In genomic region chr2:128704474-128704873, GRCm38 (mm10) we compare ENCODE assay signal across 12 mouse cellular contexts. TPM values are rescaled to one million over a fixed set of nuclear protein-coding genes. Genes with fewer than 3 reads are reported as not detected.
DNase-seq lines count a peak whose midpoint lies in the region; ATAC-seq and TF ChIP-seq lines count a peak whose summit lies in the region.
"Had no signal": no experiment of that assay in that cellular context is flagged by ENCODE, and none has a peak within 500 bp of the region (broad histone marks: within the 10 kb centered on the region; RNA-seq: fewer than 3 reads in every experiment).

No protein-coding gene starts in this region.

- H3K9me3 ChIP-seq in liver, postnatal 0 days (ENCODE audit: low read length): no peaks in the 10 kb centered on the region
- no peaks in the 10 kb centered on the region for H3K9me3 ChIP-seq in liver, embryonic 11.5 days (ENCODE audit: control insufficient read depth, low read length)
- H3K9me3 ChIP-seq in kidney, postnatal 0 days (replicated peaks; ENCODE audit: low read length): no peaks in the 10 kb centered on the region
- H3K9me3 ChIP-seq in midbrain, embryonic 13.5 days: no peaks in the 10 kb centered on the region
- H3K9me3 ChIP-seq: embryonic facial prominence, embryonic 13.5 days; heart, embryonic 13.5 days had no signal

- H3K4me2 ChIP-seq in liver, postnatal 0 days (ENCODE audit: low read depth, low read length): no peak overlapping the region
- H3K4me2 ChIP-seq in liver, embryonic 11.5 days: no peak overlapping the region
- H3K4me2 ChIP-seq in kidney, postnatal 0 days (ENCODE audit: low read length): no peak overlapping the region
- no peak overlapping the region for H3K4me2 ChIP-seq in midbrain, embryonic 13.5 days (replicated peaks)
- H3K4me2 ChIP-seq: embryonic facial prominence, embryonic 13.5 days; heart, embryonic 13.5 days had no signal

- peak overlapping the region; percentile 54 for H3K4me3 ChIP-seq in gastrocnemius, adult 2 months
- no peak overlapping the region for H3K4me3 ChIP-seq in liver, postnatal 0 days (ENCODE audit: low read depth, low read length)
- H3K4me3 ChIP-seq in liver, embryonic 11.5 days (ENCODE audit: low read depth, low read length): no peak overlapping the region
- no peak overlapping the region for H3K4me3 ChIP-seq in kidney, postnatal 0 days (replicated peaks; ENCODE audit: low read depth, low read length)
- H3K4me3 ChIP-seq in midbrain, embryonic 13.5 days (replicated peaks): no peak overlapping the region
- H3K4me3 ChIP-seq: embryonic facial prominence, embryonic 13.5 days; heart, embryonic 13.5 days had no signal

- H3K36me3 ChIP-seq in liver, postnatal 0 days (replicated peaks; ENCODE audit: insufficient read depth, low read length): no peaks in the 10 kb centered on the region
- no peaks in the 10 kb centered on the region for H3K36me3 ChIP-seq in liver, embryonic 11.5 days (ENCODE audit: control insufficient read depth, insufficient read depth, low read length)
- H3K36me3 ChIP-seq in kidney, postnatal 0 days (ENCODE audit: insufficient read depth, low read length): no peaks in the 10 kb centered on the region
- H3K36me3 ChIP-seq in midbrain, embryonic 13.5 days: no peaks in the 10 kb centered on the region
- H3K36me3 ChIP-seq: heart, embryonic 13.5 days had no signal

- no peak for DNase-seq in gastrocnemius, adult 2 months
- no peak for DNase-seq in gastrocnemius, postnatal 36 days
- no peak for DNase-seq in liver, postnatal 0 days
- DNase-seq in liver, embryonic 11.5 days (ENCODE audit: low spot score): no peak
- DNase-seq in kidney, postnatal 0 days (ENCODE audit: low spot score): peak; percentile 37
- DNase-seq in thymus, postnatal 25 days: no peak
- DNase-seq in left cerebral cortex, adult 18-20 months (ENCODE audit: low spot score in 2 of 2): no peak
- DNase-seq: cerebellum, adult 9-11 months had no signal

- TF ChIP-seq EP300 in liver, postnatal 0 days (IDR thresholded peaks at IDR 0.05; ENCODE audit: low read depth): 0 out of 2 replicates have a peak, but pooled peaks have one; percentile 27

- peak overlapping the region; percentile 68 for H3K27ac ChIP-seq in gastrocnemius, adult 2 months
- H3K27ac ChIP-seq in liver, postnatal 0 days (ENCODE audit: low read depth): no peak overlapping the region
- H3K27ac ChIP-seq in liver, embryonic 11.5 days (ENCODE audit: low read depth, low read length): no peak overlapping the region
- H3K27ac ChIP-seq in kidney, postnatal 0 days: no peak overlapping the region
- no peak overlapping the region for H3K27ac ChIP-seq in midbrain, embryonic 13.5 days
- H3K27ac ChIP-seq: embryonic facial prominence, embryonic 13.5 days; heart, embryonic 13.5 days had no signal

- 0 out of 2 replicates have a peak, but pooled peaks cover 5% of the 10 kb centered on the region for H3K4me1 ChIP-seq in liver, postnatal 0 days (ENCODE audit: insufficient read depth)
- no peaks in the 10 kb centered on the region for H3K4me1 ChIP-seq in liver, embryonic 11.5 days (replicated peaks; ENCODE audit: control insufficient read depth, insufficient read depth, low read length)
- peaks cover 5% of the 10 kb centered on the region; the same call in 1 of the 2 replicates for H3K4me1 ChIP-seq in kidney, postnatal 0 days (replicated peaks; ENCODE audit: insufficient read depth, low read length)
- peaks cover 2% of the 10 kb centered on the region for H3K4me1 ChIP-seq in midbrain, embryonic 13.5 days (replicated peaks)

- intact Hi-C loops in gastrocnemius, adult 2 months (cut with DNase I): no loop called here
- intact Hi-C loops in gastrocnemius, postnatal 36 days (cut with DNase I): no loop called here

- H3K9ac ChIP-seq in liver, postnatal 0 days (replicated peaks): no peak overlapping the region
- H3K9ac ChIP-seq in liver, embryonic 11.5 days (ENCODE audit: low read depth, low read length): no peak overlapping the region
- H3K9ac ChIP-seq in kidney, postnatal 0 days (ENCODE audit: low read depth, low read length): no peak overlapping the region
- H3K9ac ChIP-seq in midbrain, embryonic 13.5 days (replicated peaks): no peak overlapping the region
- H3K9ac ChIP-seq: embryonic facial prominence, embryonic 13.5 days; heart, embryonic 13.5 days had no signal

- WGBS in liver, postnatal 0 days (ENCODE audit: insufficient replicate concordance): 68% methylated on average over 3 of the region's 3 CpGs
- WGBS in liver, embryonic 11.5 days: 93% methylated on average over 3 of the region's 3 CpGs
- 77% methylated on average over 3 of the region's 3 CpGs for WGBS in kidney, postnatal 0 days
- WGBS in midbrain, embryonic 13.5 days: 91% methylated on average over 3 of the region's 3 CpGs

- TF ChIP-seq CTCF in gastrocnemius, adult 2 months (IDR thresholded peaks at IDR 0.05): peak; percentile 13; the same call in 1 of the 2 replicates
- no peak for TF ChIP-seq CTCF in liver, postnatal 0 days (IDR thresholded peaks at IDR 0.05; ENCODE audit: low read depth)
- TF ChIP-seq CTCF in kidney, postnatal 0 days (IDR thresholded peaks at IDR 0.05; ENCODE audit: low read depth): no peak

- ATAC-seq in liver, postnatal 0 days: peak; percentile 27; the same call in 1 of the 2 replicates
- no peak for ATAC-seq in liver, embryonic 11.5 days (replicated peaks; ENCODE audit: low FRiP score)
- no peak for ATAC-seq in kidney, postnatal 0 days (replicated peaks; ENCODE audit: low FRiP score, low read depth)
- no peak for ATAC-seq in midbrain, embryonic 13.5 days
- ATAC-seq: intestine, postnatal 0 days had no signal

- no peaks in the 10 kb centered on the region; the same call in 1 of the 2 replicates for H3K27me3 ChIP-seq in liver, postnatal 0 days (ENCODE audit: insufficient read depth, low read length)
- peaks cover 5% of the 10 kb centered on the region for H3K27me3 ChIP-seq in liver, embryonic 11.5 days (replicated peaks; ENCODE audit: control insufficient read depth, insufficient read depth, low read length)
- no peaks in the 10 kb centered on the region for H3K27me3 ChIP-seq in kidney, postnatal 0 days (ENCODE audit: insufficient read depth, low read length)
- peaks cover 11% of the 10 kb centered on the region for H3K27me3 ChIP-seq in midbrain, embryonic 13.5 days
- H3K27me3 ChIP-seq: embryonic facial prominence, embryonic 13.5 days; heart, embryonic 13.5 days had no signal

RNA-seq across cellular contexts. Expression of gene Mertk, which starts 5.7 kb away (rescaled TPM):
- 1 to 10 TPM; 1.6 to 3.5 TPM for total RNA-seq in gastrocnemius, adult 2 months (2021)
- 1 to 10 TPM; 1.7 to 2.0 TPM for total RNA-seq in gastrocnemius, postnatal 36 days (2021)
- 5.2 and 6.1 TPM in 2 replicates for polyA plus RNA-seq in liver, postnatal 0 days (2015; fragmentation: Nextera tagmentation; extraction: Ambion mirVana)
- 4.9 and 6.6 TPM in 2 replicates for polyA plus RNA-seq in liver, embryonic 11.5 days (2014; fragmentation: Nextera tagmentation; extraction: Ambion mirVana)
- polyA plus RNA-seq in kidney, postnatal 0 days (2015; fragmentation: Nextera tagmentation; extraction: Ambion mirVana): 8.9 and 9.8 TPM in 2 replicates
- 1.4 and 1.6 TPM in 2 replicates for polyA plus RNA-seq in midbrain, embryonic 13.5 days (2015; fragmentation: Nextera tagmentation; extraction: Ambion mirVana)
- total RNA-seq in left cerebral cortex, adult 18-20 months (2021): 10 to 100 TPM; 23.2 to 26.4 TPM

RNA-seq across cellular contexts. Expression of gene Anapc1, which starts 17.3 kb away (rescaled TPM):
- 10 to 100 TPM; 35.5 to 38.0 TPM for total RNA-seq in gastrocnemius, adult 2 months (2021)
- total RNA-seq in gastrocnemius, postnatal 36 days (2021): 10 to 100 TPM; 31.5 to 34.2 TPM
- 7.4 and 10.2 TPM in 2 replicates for polyA plus RNA-seq in liver, postnatal 0 days (2015; fragmentation: Nextera tagmentation; extraction: Ambion mirVana)
- 88.6 and 98.9 TPM in 2 replicates for polyA plus RNA-seq in liver, embryonic 11.5 days (2014; fragmentation: Nextera tagmentation; extraction: Ambion mirVana)
- polyA plus RNA-seq in kidney, postnatal 0 days (2015; fragmentation: Nextera tagmentation; extraction: Ambion mirVana): 27.4 and 31.1 TPM in 2 replicates
- polyA plus RNA-seq in midbrain, embryonic 13.5 days (2015; fragmentation: Nextera tagmentation; extraction: Ambion mirVana): 55.2 and 57.9 TPM in 2 replicates
- 10 to 100 TPM; 54.6 to 57.0 TPM for total RNA-seq in left cerebral cortex, adult 18-20 months (2021)
